Comparison of ENCODE assay signal across 9 mouse cellular contexts in genomic region chr12:32465371-32465770, GRCm38 (mm10).
DNase-seq lines count a peak whose midpoint lies in the region; ATAC-seq and TF ChIP-seq lines count a peak whose summit lies in the region.
"Had no signal": no experiment of that assay in that cellular context is flagged by ENCODE, and none has a peak within 500 bp of the region (broad histone marks: within the 10 kb centered on the region; RNA-seq: fewer than 3 reads in every experiment).

No protein-coding gene starts in this region.

- H3K9ac ChIP-seq in heart, adult 2 months (ENCODE audit: low read depth, low read length): no peak overlapping the region
- H3K9ac ChIP-seq in heart, embryonic 11.5 days (ENCODE audit: low read depth, low read length): no peak overlapping the region
- no peak overlapping the region for H3K9ac ChIP-seq in hindbrain, embryonic 12.5 days

- H3K4me3 ChIP-seq in heart, adult 2 months: no peak overlapping the region
- H3K4me3 ChIP-seq in heart, embryonic 11.5 days (ENCODE audit: low read depth, low read length): no peak overlapping the region
- H3K4me3 ChIP-seq in hindbrain, embryonic 12.5 days: no peak overlapping the region
- H3K4me3 ChIP-seq: left cerebral cortex, adult 2 months had no signal

- no peak for TF ChIP-seq POLR2A in heart, adult 2 months (IDR thresholded peaks at IDR 0.05; ENCODE audit: insufficient read depth, low read depth, low read length)

- H3K79me2 ChIP-seq in heart, adult 2 months (replicated peaks; ENCODE audit: control insufficient read depth, insufficient read depth, low read length): no peaks in the 10 kb centered on the region

- peak; percentile 30 to 40 for DNase-seq in heart, adult 2 months
- DNase-seq in 3T3-L1 (ENCODE audit: low read depth, low spot score): peak; percentile 75
- peak; percentile 15 to 46 for DNase-seq in heart, postnatal 36 days
- peak; percentile 82 for DNase-seq in lung, postnatal 36 days
- DNase-seq in gastrocnemius, postnatal 4 days (ENCODE audit: low spot score in 2 of 2): no peak
- no peak for DNase-seq in layer of hippocampus, postnatal 25 days (ENCODE audit: extremely low spot score in 1 of 2, low spot score in 1 of 2)

- H3K36me3 ChIP-seq in heart, adult 2 months (ENCODE audit: control insufficient read depth, insufficient read depth, low read length): no peaks in the 10 kb centered on the region
- no peaks in the 10 kb centered on the region for H3K36me3 ChIP-seq in heart, embryonic 11.5 days (ENCODE audit: control insufficient read depth, insufficient read depth, low read length)
- H3K36me3 ChIP-seq in hindbrain, embryonic 12.5 days: no peaks in the 10 kb centered on the region

- peaks cover 3% of the 10 kb centered on the region; the same call in 1 of the 2 replicates for H3K4me1 ChIP-seq in heart, adult 2 months (ENCODE audit: control insufficient read depth, insufficient read depth, low read length)
- no peaks in the 10 kb centered on the region for H3K4me1 ChIP-seq in heart, embryonic 11.5 days (ENCODE audit: control insufficient read depth, insufficient read depth, low read length)
- no peaks in the 10 kb centered on the region for H3K4me1 ChIP-seq in hindbrain, embryonic 12.5 days

- H3K27me3 ChIP-seq in heart, adult 2 months (ENCODE audit: control insufficient read depth, insufficient read depth, low read length): no peaks in the 10 kb centered on the region
- no peaks in the 10 kb centered on the region for H3K27me3 ChIP-seq in heart, embryonic 11.5 days (ENCODE audit: control insufficient read depth, insufficient read depth, low read length)
- H3K27me3 ChIP-seq in hindbrain, embryonic 12.5 days: no peaks in the 10 kb centered on the region

- H3K9me3 ChIP-seq in heart, embryonic 11.5 days (replicated peaks; ENCODE audit: control insufficient read depth, low read length): no peaks in the 10 kb centered on the region
- no peaks in the 10 kb centered on the region for H3K9me3 ChIP-seq in hindbrain, embryonic 12.5 days (replicated peaks)

- intact Hi-C loops in heart, adult 2 months (cut with DNase I): no loop called here
- intact Hi-C loops in heart, postnatal 36 days (cut with DNase I): no loop called here

- ATAC-seq in heart, embryonic 11.5 days (replicated peaks; ENCODE audit: insufficient number of reproducible peaks, low FRiP score, low TSS enrichment): no peak
- ATAC-seq in hindbrain, embryonic 12.5 days (ENCODE audit: low FRiP score): no peak

- no peak for TF ChIP-seq EP300 in heart, adult 2 months (IDR thresholded peaks at IDR 0.05; ENCODE audit: insufficient read depth, low read depth, low read length)

- 9% methylated on average over 6 of the region's 6 CpGs for WGBS in heart, adult 2 months
- 75% methylated on average over 6 of the region's 6 CpGs for WGBS in heart, embryonic 11.5 days (ENCODE audit: insufficient replicate concordance)
- WGBS in hindbrain, embryonic 12.5 days: 87% methylated on average over 6 of the region's 6 CpGs

- H3K4me2 ChIP-seq in heart, embryonic 11.5 days: no peak overlapping the region
- no peak overlapping the region for H3K4me2 ChIP-seq in hindbrain, embryonic 12.5 days (replicated peaks)

- no peak overlapping the region for H3K27ac ChIP-seq in heart, adult 2 months
- no peak overlapping the region for H3K27ac ChIP-seq in heart, embryonic 11.5 days (ENCODE audit: low read depth, low read length)
- no peak overlapping the region for H3K27ac ChIP-seq in hindbrain, embryonic 12.5 days
- H3K27ac ChIP-seq: left cerebral cortex, adult 2 months had no signal

- TF ChIP-seq CTCF in heart, adult 2 months (IDR thresholded peaks at IDR 0.05): no peak

Comparison
In these comparisons a context has a peak if more than half of its experiments do, and no peak if none do; other contexts are left out.
1. DNase-seq: peak in heart, adult 2 months (2 of 2), 3T3-L1 (single experiment), heart, postnatal 36 days (2 of 2) and lung, postnatal 36 days (single experiment); none in gastrocnemius, postnatal 4 days (0 of 2) and layer of hippocampus, postnatal 25 days (0 of 2).